Mouse (Mus musculus) liver, postnatal 0 days (tissue): ENCODE data around the gene Tfe3.

Experiments used
- CTCF ChIP-seq: sonication (generic); IDR thresholded peaks from 2 replicates; pipeline ENCODE4 v1.5.1; 2016; ENCODE audit warnings: antibody characterized with exemption, low read depth
- EP300 ChIP-seq: IDR thresholded peaks from 2 replicates; pipeline ENCODE4 v1.6.1; 2016; ENCODE audit warnings: antibody characterized with exemption, low read depth, mild to moderate bottlenecking

DNA sequence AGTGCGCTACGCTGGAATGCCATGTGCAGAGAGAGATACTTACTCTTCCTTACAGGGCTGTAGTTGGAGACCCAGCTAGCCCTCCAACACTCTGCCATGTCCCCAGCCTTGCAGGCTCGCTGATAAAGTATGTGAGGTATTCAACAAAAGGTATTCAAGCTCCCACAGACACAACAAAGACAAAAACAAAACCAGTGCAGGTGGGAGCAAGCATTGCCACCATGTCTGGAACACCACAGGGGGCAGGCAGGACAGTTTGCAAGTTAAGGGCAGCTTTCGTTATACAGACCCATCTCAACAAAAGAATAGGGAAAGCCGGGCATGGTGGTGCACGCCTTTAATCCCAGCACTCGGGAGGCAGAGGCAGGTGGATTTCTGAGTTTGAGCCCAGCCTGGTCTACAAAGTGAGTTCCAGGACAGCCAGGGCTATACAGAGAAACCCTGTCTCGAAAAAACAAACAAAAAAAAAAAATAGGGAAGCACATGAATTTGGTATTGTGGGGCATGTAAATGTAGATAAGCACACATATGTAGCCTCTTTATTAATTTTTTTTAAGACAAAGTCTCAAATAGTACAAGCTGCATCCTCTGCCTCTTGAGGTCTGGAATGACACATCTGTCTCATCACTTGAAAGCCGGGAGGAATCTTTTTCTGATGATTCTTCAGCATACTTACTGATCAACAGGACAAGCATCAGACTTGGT is 13.3 kb downstream of the Tfe3 start:
- no peak for TF ChIP-seq CTCF
- TF ChIP-seq EP300 = no peak
